Mouse (Mus musculus) CD4-positive, CD25-positive, alpha-beta regulatory T cell, adult 4 months (primary cell): ENCODE results near the gene Brf1. TPM values are rescaled to one million over a fixed set of nuclear protein-coding genes. Genes with fewer than 3 reads are reported as not detected.

Source experiments
- polyA plus RNA-seq, 2 experiments: library from polyadenylated mRNA; unstranded; fragments of 100-300 nt; shearing (Covaris generic); gene quantifications; one replicate each; pipeline ENCODE4 v1.2.1; 2017

Brf1 gene
- polyA plus RNA-seq, 2 experiments from 2014 or later = 26.9 to 32.7 TPM

Other genes starting within 250 kb of the Brf1 start
- 1 to 10 TPM; 1.7 to 7.2 TPM for gene Pld4, start 240.0 kb downstream of the Brf1 start, polyA plus RNA-seq
- not detected for gene Ahnak2, start 198.0 kb downstream of the Brf1 start, polyA plus RNA-seq
- under 1 TPM in 1 of 2 experiments, not detected in 1; 0.22 TPM for gene Clba1, start 191.8 kb downstream of the Brf1 start, polyA plus RNA-seq
- 10 to 100 TPM; 70.5 to 85.8 TPM for gene Cdca4, start 171.3 kb downstream of the Brf1 start, polyA plus RNA-seq
- 100 to 1,000 TPM in 1 of 2 experiments, 10 to 100 TPM in 1; 79.5 to 107 TPM for gene Gpr132, start 132.5 kb downstream of the Brf1 start, polyA plus RNA-seq
- gene Jag2, start 70.9 kb downstream of the Brf1 start, polyA plus RNA-seq = 1 to 10 TPM; 1.1 to 2.0 TPM
- gene Nudt14, start 58.6 kb downstream of the Brf1 start, polyA plus RNA-seq = 10 to 100 TPM; 38.1 to 42.5 TPM
- 1 to 10 TPM; 7.8 to 8.7 TPM for gene Btbd6, start 24.2 kb downstream of the Brf1 start, polyA plus RNA-seq
- gene Pacs2, start 13.8 kb upstream of the Brf1 start, polyA plus RNA-seq = 1 to 10 TPM; 5.8 to 7.3 TPM
- not detected for gene Tex22, start 73.8 kb upstream of the Brf1 start, polyA plus RNA-seq
- 10 to 100 TPM in 1 of 2 experiments, 1 to 10 TPM in 1; 9.6 to 15.1 TPM for gene Mta1, start 97.6 kb upstream of the Brf1 start, polyA plus RNA-seq
- 1 to 10 TPM; 5.7 to 6.9 TPM for gene Crip2, start 139.5 kb upstream of the Brf1 start, polyA plus RNA-seq
- gene Crip1, start 145.6 kb upstream of the Brf1 start, polyA plus RNA-seq = 1,000 to 10,000 TPM in 1 of 2 experiments, 100 to 1,000 TPM in 1; 784 to 1,045 TPM
- gene Tedc1, start 155.7 kb upstream of the Brf1 start, polyA plus RNA-seq = 1 to 10 TPM; 1.5 to 3.3 TPM
- not detected for gene Tmem121, start 185.2 kb upstream of the Brf1 start, polyA plus RNA-seq